Mouse (Mus musculus) hindbrain, embryonic 12.5 days (tissue): ENCODE measurements at regions not wholly inside any gene's neighbourhood (a gene's known extent, or its start where the extent isn't known, plus 50 kb on each side); places are given as distances from the start of the nearest gene placed in this dataset.

Source experiments
- ATAC-seq: fragments of 200-750 bp; cut with Nextera tagmentation; 2 replicates; pipeline ENCODE4 v1.8.0; 2017; ENCODE audit warnings: moderate TSS enrichment; ENCODE audit not compliant: low FRiP score
- H3K27ac ChIP-seq: fragments of 300-500 bp; sonication (generic); 2 replicates; pipeline ENCODE4 v1.5.1; 2016; ENCODE audit warnings: mild to moderate bottlenecking
- H3K27me3 ChIP-seq: fragments of 300-500 bp; sonication (generic); 2 replicates; pipeline ENCODE4 v1.6.1; 2016; ENCODE audit warnings: mild to moderate bottlenecking
- H3K36me3 ChIP-seq: fragments of 300-500 bp; sonication (generic); 2 replicates; pipeline ENCODE4 v1.6.1; 2016; ENCODE audit warnings: mild to moderate bottlenecking
- H3K4me1 ChIP-seq: fragments of 300-500 bp; sonication (generic); 2 replicates; pipeline ENCODE4 v1.6.1; 2016
- H3K4me2 ChIP-seq: fragments of 300-500 bp; sonication (generic); replicated peaks from 2 replicates; pipeline ENCODE4 v1.6.1; 2016; ENCODE audit warnings: mild to moderate bottlenecking
- H3K4me3 ChIP-seq: fragments of 300-500 bp; sonication (generic); 2 replicates; pipeline ENCODE4 v1.5.1; 2016; ENCODE audit warnings: mild to moderate bottlenecking
- H3K9ac ChIP-seq: fragments of 300-500 bp; sonication (generic); 2 replicates; pipeline ENCODE4 v1.6.1; 2016; ENCODE audit warnings: mild to moderate bottlenecking, moderate library complexity
- H3K9me3 ChIP-seq: fragments of 300-500 bp; sonication (generic); replicated peaks from 2 replicates; pipeline ENCODE4 v1.6.1; 2016; ENCODE audit warnings: mild to moderate bottlenecking
- WGBS: fragments of 180-500 bp; shearing (Covaris S2); methylation state at CpG from one replicate; pipeline ENCODE4 v1.1.7; 2016; 5-methylcytosine and 5-hydroxymethylcytosine counted together

DNA sequence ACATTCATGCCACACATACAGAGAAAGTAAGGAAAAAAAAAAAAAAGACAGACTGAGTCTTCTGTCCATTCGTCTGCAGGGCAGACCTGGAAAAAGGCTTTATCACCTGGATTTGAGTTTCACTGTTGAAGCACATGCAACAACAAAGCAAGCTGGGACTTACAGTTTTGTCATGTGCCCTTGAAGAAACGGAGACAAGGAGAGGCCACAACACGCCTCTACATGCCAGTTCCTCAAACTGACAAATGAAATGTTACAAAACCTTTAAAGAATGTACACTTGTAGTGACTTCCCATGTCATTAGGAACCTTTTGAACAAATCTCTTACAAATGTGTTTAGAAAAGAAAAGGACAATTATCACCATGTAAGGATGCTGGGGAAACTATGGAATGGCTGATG lies 53.6 kb upstream of the Tmpo start:
- no peak overlapping the region for H3K4me2 ChIP-seq
- H3K9me3 ChIP-seq, result no peaks in the 10 kb centered on the region
- WGBS, result 87% methylated on average over 3 of the region's 3 CpGs
- no peak overlapping the region for H3K9ac ChIP-seq
- no peaks in the 10 kb centered on the region for H3K36me3 ChIP-seq
- H3K27me3 ChIP-seq, result no peaks in the 10 kb centered on the region
- no peak overlapping the region for H3K4me3 ChIP-seq
- no peak overlapping the region for H3K27ac ChIP-seq
- ATAC-seq, result no peak
- H3K4me1 ChIP-seq, result peaks cover 5% of the 10 kb centered on the region; the same call in 1 of the 2 replicates
